Mouse (Mus musculus) heart, adult 8-10 months (tissue): ENCODE measurements around the gene Edc3. TPM values are rescaled to one million over a fixed set of nuclear protein-coding genes. Genes with fewer than 3 reads are reported as not detected.

Experiments used
- total RNA-seq, 4 experiments: library from RNA; stranded (reverse); gene quantifications; 2 replicates each; pipeline ENCODE4 v1.2.4; 2022

Edc3 gene
- total RNA-seq, 4 experiments from 2014 or later: 3.6 to 5.3 (median 4.5) TPM

Other genes starting within 250 kb of the Edc3 start
- 1 to 10 TPM; 4.1 to 7.3 (median 6.5) TPM for gene Scamp5, start 240.5 kb upstream of the Edc3 start, total RNA-seq
- 1 to 10 TPM; 2.0 to 3.7 (median 2.0) TPM for gene Rpp25, start 204.5 kb upstream of the Edc3 start, total RNA-seq
- gene Cox5a, start 187.3 kb upstream of the Edc3 start, total RNA-seq: 1,000 to 10,000 TPM; 2,249 to 2,640 (median 2,421) TPM
- 10 to 100 TPM in 3 of 4 experiments, 1 to 10 TPM in 1; 9.5 to 11.6 (median 10.8) TPM for gene Fam219b, start 171.0 kb upstream of the Edc3 start, total RNA-seq
- 100 to 1,000 TPM; 127 to 162 (median 147) TPM for gene Mpi, start 155.8 kb upstream of the Edc3 start, total RNA-seq
- gene Scamp2, start 147.6 kb upstream of the Edc3 start, total RNA-seq: 10 to 100 TPM; 25.0 to 31.1 (median 25.3) TPM
- gene Ulk3, start 119.1 kb upstream of the Edc3 start, total RNA-seq: 10 to 100 TPM in 2 of 4 experiments, 1 to 10 TPM in 2; 6.9 to 11.9 (median 10.0) TPM
- not detected for gene Cplx3, start 102.3 kb upstream of the Edc3 start, total RNA-seq
- gene Lman1l, start 87.8 kb upstream of the Edc3 start, total RNA-seq: under 1 TPM in 3 of 4 experiments, not detected in 1; 0.16 to 0.32 (median 0.22) TPM
- 10 to 100 TPM; 18.9 to 32.0 (median 27.7) TPM for gene Csk, start 54.9 kb upstream of the Edc3 start, total RNA-seq
- gene Cyp1a2, start 24.8 kb upstream of the Edc3 start, total RNA-seq: not detected
- under 1 TPM in 2 of 4 experiments, not detected in 2; 0.14 to 0.69 TPM for gene Cyp1a1, start 20.6 kb upstream of the Edc3 start, total RNA-seq
- gene Clk3, start 57.3 kb downstream of the Edc3 start, total RNA-seq: 10 to 100 TPM; 23.8 to 36.5 (median 29.3) TPM
- gene Arid3b, start 128.3 kb downstream of the Edc3 start, total RNA-seq: 1 to 10 TPM; 2.9 to 5.4 (median 3.4) TPM
- 10 to 100 TPM; 72.5 to 82.8 (median 80.1) TPM for gene Ubl7, start 202.4 kb downstream of the Edc3 start, total RNA-seq
- 10 to 100 TPM; 20.4 to 24.8 (median 24.5) TPM for gene Sema7a, start 231.6 kb downstream of the Edc3 start, total RNA-seq